Mouse (Mus musculus) hindbrain, embryonic 14.5 days (tissue): ENCODE results near the gene Tnfrsf14. TPM values are rescaled to one million over a fixed set of nuclear protein-coding genes. Genes with fewer than 3 reads are reported as not detected.

Source experiments
- ATAC-seq: fragments of 200-750 bp; cut with Nextera tagmentation; 2 replicates; pipeline ENCODE4 v1.8.0; 2017; ENCODE audit warnings: moderate number of reproducible peaks, mild to moderate bottlenecking, moderate TSS enrichment, moderate library complexity; ENCODE audit not compliant: low FRiP score
- DNase-seq: peaks from one replicate; pipeline ENCODE4 v3.0.0-alpha.2; 2015; ENCODE audit warnings: low spot score
- H3K27ac ChIP-seq: fragments of 300-500 bp; sonication (generic); 2 replicates; pipeline ENCODE4 v1.5.1; 2014; ENCODE audit warnings: mild to moderate bottlenecking, moderate library complexity
- H3K27me3 ChIP-seq: fragments of 300-500 bp; sonication (generic); 2 replicates; pipeline ENCODE4 v1.6.1; 2014; ENCODE audit warnings: mild to moderate bottlenecking, low read length, mixed read lengths; ENCODE audit not compliant: control insufficient read depth, insufficient read depth
- H3K36me3 ChIP-seq: fragments of 300-500 bp; sonication (generic); replicated peaks from 2 replicates; pipeline ENCODE4 v1.6.1; 2014; ENCODE audit not compliant: control insufficient read depth, insufficient read depth
- H3K4me1 ChIP-seq: fragments of 300-500 bp; sonication (generic); replicated peaks from 2 replicates; pipeline ENCODE4 v1.6.1; 2014; ENCODE audit warnings: antibody characterized with exemption, low read length, mixed read lengths; ENCODE audit not compliant: control insufficient read depth, insufficient read depth
- H3K4me2 ChIP-seq: fragments of 300-500 bp; sonication (generic); replicated peaks from 2 replicates; pipeline ENCODE4 v1.6.1; 2014; ENCODE audit warnings: mild to moderate bottlenecking, moderate library complexity
- H3K4me3 ChIP-seq: fragments of 300-500 bp; sonication (generic); replicated peaks from 2 replicates; pipeline ENCODE4 v1.5.1; 2014; ENCODE audit warnings: mild to moderate bottlenecking, low read length
- H3K9ac ChIP-seq: fragments of 300-500 bp; sonication (generic); 2 replicates; pipeline ENCODE4 v1.6.1; 2014
- H3K9me3 ChIP-seq: fragments of 300-500 bp; sonication (generic); 2 replicates; pipeline ENCODE4 v1.6.1; 2016; ENCODE audit warnings: low read length; ENCODE audit not compliant: control insufficient read depth
- WGBS: fragments of 180-500 bp; shearing (Covaris S2); extraction: QIAGEN DNeasy Blood & Tissue Kit; methylation state at CpG from one replicate; pipeline ENCODE4 v1.1.7; 2014; 5-methylcytosine and 5-hydroxymethylcytosine counted together
- polyA plus RNA-seq: library from polyadenylated mRNA; unstranded; fragments of >200 nt; fragmentation: Nextera tagmentation; extraction: Ambion mirVana; gene quantifications from 2 replicates; pipeline ENCODE4 v1.2.1, GENCODE M21; 2014

The Tnfrsf14 gene
- polyA plus RNA-seq, 1 experiment from 2014 or later = 0.40 TPM

DNA sequence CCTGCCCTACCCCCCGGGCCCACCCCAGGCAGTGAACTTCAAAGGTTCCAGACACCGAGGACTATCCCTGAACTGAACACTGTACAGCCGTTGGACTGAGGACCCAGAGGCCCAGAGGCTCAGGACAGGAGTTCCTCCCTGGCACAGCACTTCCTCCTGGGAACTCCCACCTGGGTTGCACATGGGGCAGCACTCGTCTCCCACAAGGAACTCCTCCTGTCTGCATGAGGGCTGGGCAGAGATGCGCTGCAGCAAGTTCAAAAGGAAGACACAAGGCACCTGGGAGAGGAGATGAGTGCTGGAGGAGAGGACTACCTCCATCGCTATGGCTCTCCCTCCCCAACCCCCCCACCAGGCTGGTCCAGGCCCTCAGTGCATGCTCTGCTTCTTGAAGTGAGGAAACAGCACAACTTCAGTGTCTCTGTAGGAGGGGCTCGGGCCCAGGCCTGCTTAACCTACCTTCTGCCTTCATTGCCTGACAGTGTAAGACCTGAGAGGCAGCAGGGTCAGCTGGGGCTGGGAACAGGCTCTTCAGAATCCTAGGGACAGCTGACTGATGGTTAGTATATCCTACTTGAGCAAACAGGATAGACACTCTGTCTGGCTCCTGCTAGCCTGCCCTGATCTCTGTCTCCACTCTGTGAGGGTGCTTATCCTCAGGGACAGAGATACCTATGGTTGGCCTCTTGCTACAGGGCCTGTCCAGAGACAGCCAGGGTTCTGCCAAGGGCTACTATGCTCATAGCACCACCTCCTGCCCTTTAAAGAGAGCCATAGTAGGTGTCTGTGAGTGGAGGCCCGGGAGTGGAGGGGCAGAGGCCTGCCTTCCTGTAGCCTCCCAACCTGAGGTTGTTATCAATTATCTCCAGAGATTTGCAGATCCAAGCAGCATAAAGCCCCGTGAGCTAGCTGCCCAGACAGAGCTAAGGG is 1.1 kb downstream of the Tnfrsf14 start:
- H3K9me3 ChIP-seq = no peaks in the 10 kb centered on the region
- H3K36me3 ChIP-seq = no peaks in the 10 kb centered on the region
- H3K4me2 ChIP-seq = no peak overlapping the region
- no peak overlapping the region for H3K9ac ChIP-seq
- 77% methylated on average over 9 of the region's 9 CpGs for WGBS
- H3K4me1 ChIP-seq = no peaks in the 10 kb centered on the region
- no peak for DNase-seq
- H3K27me3 ChIP-seq = no peaks in the 10 kb centered on the region
- H3K27ac ChIP-seq = no peak overlapping the region
- no peak for ATAC-seq
- H3K4me3 ChIP-seq = no peak overlapping the region

GRCm38 (mm10) chr4:154925413-154925812 is 3.0 kb downstream of the Tnfrsf14 start:
- Histone ChIP-seq H3K4me2 (no peak overlapping the region), H3K4me3 (no peak overlapping the region), H3K27me3 (no peaks in the 10 kb centered on the region), H3K9ac (no peak overlapping the region), H3K36me3 (no peaks in the 10 kb centered on the region), H3K9me3 (no peaks in the 10 kb centered on the region), H3K4me1 (no peaks in the 10 kb centered on the region), H3K27ac (no peak overlapping the region)
- no peak for DNase-seq
- WGBS = 49% methylated on average over 4 of the region's 4 CpGs
- no peak for ATAC-seq

DNA sequence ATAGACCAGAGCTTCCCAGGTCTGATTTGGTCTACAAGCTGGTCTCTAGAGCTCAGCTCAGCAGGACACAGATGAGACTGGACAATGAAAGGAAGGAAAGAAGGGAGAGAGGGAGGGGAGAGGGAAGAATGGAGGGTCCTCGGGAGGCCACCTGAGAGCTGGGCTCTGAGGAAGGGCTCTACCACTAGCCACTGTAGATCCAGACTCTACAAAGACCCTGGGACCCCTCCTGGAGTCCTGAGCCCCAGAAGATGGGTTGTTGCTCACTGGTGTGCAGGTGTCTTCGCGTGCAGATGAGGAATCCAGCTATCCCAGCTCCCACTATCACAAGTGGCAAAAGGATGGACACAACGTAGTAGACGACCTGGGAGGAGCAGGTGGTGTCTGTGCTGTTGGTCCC is 5.4 kb downstream of the Tnfrsf14 start:
- H3K9me3 ChIP-seq = no peaks in the 10 kb centered on the region
- no peak overlapping the region for H3K4me2 ChIP-seq
- ATAC-seq (no peak), DNase-seq (no peak)
- H3K9ac ChIP-seq = no peak overlapping the region
- no peak overlapping the region for H3K4me3 ChIP-seq
- H3K27ac ChIP-seq = no peak overlapping the region
- H3K36me3 ChIP-seq = no peaks in the 10 kb centered on the region
- H3K4me1 ChIP-seq = no peaks in the 10 kb centered on the region
- H3K27me3 ChIP-seq = no peaks in the 10 kb centered on the region
- WGBS = 85% methylated on average over 5 of the region's 5 CpGs

- Histone ChIP-seq H3K9ac (no peak overlapping the region), H3K9me3 (no peaks in the 10 kb centered on the region), H3K27me3 (no peaks in the 10 kb centered on the region), H3K36me3 (no peaks in the 10 kb centered on the region), H3K4me2 (no peak overlapping the region), H3K27ac (no peak overlapping the region), H3K4me1 (no peaks in the 10 kb centered on the region), H3K4me3 (no peak overlapping the region)
- WGBS = 83% methylated on average over 4 of the region's 4 CpGs
- DNase-seq (no peak), ATAC-seq (no peak)
These were observed 6.1 kb downstream of the Tnfrsf14 start for GRCm38 (mm10) chr4:154922291-154922690.

- 91% methylated on average over 4 of the region's 4 CpGs for WGBS
- Histone ChIP-seq H3K4me2 (no peak overlapping the region), H3K27me3 (no peaks in the 10 kb centered on the region), H3K9me3 (no peaks in the 10 kb centered on the region), H3K36me3 (no peaks in the 10 kb centered on the region), H3K9ac (no peak overlapping the region), H3K4me1 (no peaks in the 10 kb centered on the region), H3K4me3 (no peak overlapping the region), H3K27ac (no peak overlapping the region)
- no peak for ATAC-seq
- no peak for DNase-seq
These were observed 11.7 kb downstream of the Tnfrsf14 start for GRCm38 (mm10) chr4:154916662-154917061.

- Histone ChIP-seq H3K9ac (no peak overlapping the region), H3K27ac (no peak overlapping the region), H3K4me1 (no peaks in the 10 kb centered on the region), H3K27me3 (no peaks in the 10 kb centered on the region), H3K36me3 (no peaks in the 10 kb centered on the region), H3K4me3 (no peak overlapping the region), H3K9me3 (no peaks in the 10 kb centered on the region), H3K4me2 (no peak overlapping the region)
- DNase-seq (no peak), ATAC-seq (no peak)
- 87% methylated on average over 10 of the region's 10 CpGs for WGBS
These were observed 13.1 kb downstream of the Tnfrsf14 start for GRCm38 (mm10) chr4:154915286-154915685.

DNA sequence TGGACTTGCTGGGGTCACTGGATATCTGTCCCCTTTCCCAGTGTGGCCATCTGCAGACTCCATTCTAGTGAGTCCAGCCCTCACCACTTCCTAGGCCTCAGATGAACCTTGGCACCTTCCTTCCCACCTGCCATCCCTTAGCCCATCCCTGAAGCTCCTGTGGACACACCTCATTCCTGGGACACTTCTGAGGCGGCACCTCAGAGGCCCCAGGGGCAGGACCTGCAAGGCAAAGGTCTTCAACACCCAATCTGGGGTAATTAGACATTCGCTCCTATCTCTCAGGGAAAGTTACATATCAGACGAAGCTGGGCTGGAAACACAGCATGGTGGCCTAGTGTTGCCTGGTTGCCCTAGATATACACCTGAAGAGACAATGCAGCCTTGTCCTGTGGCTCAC is 13.7 kb downstream of the Tnfrsf14 start:
- Histone ChIP-seq H3K36me3 (no peaks in the 10 kb centered on the region), H3K27ac (no peak overlapping the region), H3K4me1 (no peaks in the 10 kb centered on the region), H3K4me3 (no peak overlapping the region), H3K27me3 (no peaks in the 10 kb centered on the region), H3K9ac (no peak overlapping the region), H3K4me2 (no peak overlapping the region), H3K9me3 (no peaks in the 10 kb centered on the region)
- no peak for ATAC-seq
- 83% methylated on average over 3 of the region's 3 CpGs for WGBS
- no peak for DNase-seq

DNA sequence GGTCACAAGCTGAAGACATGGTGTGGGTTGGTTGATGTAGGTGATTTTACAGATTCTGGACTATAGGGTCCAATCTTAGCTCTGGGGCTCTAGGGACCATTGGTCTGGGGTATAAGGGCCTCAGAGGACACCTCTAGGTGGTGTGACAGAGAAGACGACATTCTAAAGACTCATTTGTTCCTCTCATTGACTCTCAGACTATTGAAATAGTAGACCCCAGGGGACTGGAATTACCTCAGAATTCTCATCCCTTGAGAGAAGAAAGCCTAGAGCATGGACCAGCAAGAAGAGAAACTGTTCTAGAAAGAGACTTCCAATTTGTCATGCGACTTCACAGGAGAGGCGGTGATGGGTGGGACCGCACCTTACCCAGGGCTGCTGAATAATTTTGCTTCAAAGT is 14.1 kb downstream of the Tnfrsf14 start:
- ATAC-seq = no peak

GRCm38 (mm10) chr4:154913845-154914244 is 14.5 kb downstream of the Tnfrsf14 start:
- Histone ChIP-seq H3K4me1 (no peaks in the 10 kb centered on the region), H3K36me3 (no peaks in the 10 kb centered on the region), H3K9me3 (no peaks in the 10 kb centered on the region), H3K27me3 (no peaks in the 10 kb centered on the region), H3K4me3 (no peak overlapping the region), H3K27ac (no peak overlapping the region), H3K4me2 (no peak overlapping the region), H3K9ac (no peak overlapping the region)
- DNase-seq (no peak), ATAC-seq (no peak)
- 98% methylated on average over 3 of the region's 3 CpGs for WGBS

More for the DNA sequence above, 14.1 kb downstream of the Tnfrsf14 start:
- no peaks in the 10 kb centered on the region for H3K4me1 ChIP-seq
- no peak for DNase-seq
- H3K9me3 ChIP-seq = no peaks in the 10 kb centered on the region
- H3K4me2 ChIP-seq = no peak overlapping the region
- H3K36me3 ChIP-seq = no peaks in the 10 kb centered on the region
- no peak overlapping the region for H3K9ac ChIP-seq
- no peak overlapping the region for H3K27ac ChIP-seq
- WGBS = 93% methylated on average over 4 of the region's 4 CpGs
- no peak overlapping the region for H3K4me3 ChIP-seq
- no peaks in the 10 kb centered on the region for H3K27me3 ChIP-seq
